Mouse (Mus musculus): ENCODE data around the gene Wnt3. TPM values are rescaled to one million over a fixed set of nuclear protein-coding genes. Genes with fewer than 3 reads are reported as not detected.

Wnt3 gene
- polyA plus RNA-seq, 1 experiment: 10.4 TPM

DNA sequence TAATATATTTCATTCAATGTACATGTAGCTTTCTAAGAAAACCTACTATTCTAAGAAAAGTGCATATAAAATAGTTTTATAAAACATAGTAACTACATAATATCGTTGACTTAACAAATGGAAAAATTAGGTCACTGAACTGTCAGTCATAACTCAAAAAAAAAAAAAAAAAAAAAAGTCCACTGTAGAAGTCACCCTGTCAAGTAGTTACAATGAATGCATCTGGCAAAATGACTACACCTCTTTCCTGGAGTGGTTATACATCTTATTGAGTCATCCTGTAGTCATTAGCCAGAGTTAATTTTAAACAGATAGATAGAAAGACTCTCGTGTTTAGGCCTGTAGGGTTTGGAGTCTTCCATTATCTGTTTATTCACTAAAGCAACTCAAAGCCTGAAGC, 65.0 kb downstream of the Wnt3 start:
- Histone ChIP-seq H3K9ac (ENCODE audit: low read depth, poor library complexity, severe bottlenecking) (no peak overlapping the region), H3K27ac (ENCODE audit: insufficient read depth, low read length) (no peak overlapping the region), H3K36me3 (ENCODE audit: control insufficient read depth, insufficient read depth, low read length, poor library complexity, severe bottlenecking) (no peaks in the 10 kb centered on the region; the same call in 1 of the 2 replicates), H3K4me3 (ENCODE audit: low read depth, low read length) (no peak overlapping the region), H3K27me3 (ENCODE audit: control insufficient read depth, insufficient read depth, low read length, poor library complexity, severe bottlenecking) (no peaks in the 10 kb centered on the region), H3K4me1 (ENCODE audit: control insufficient read depth, insufficient read depth, low read length) (peaks cover 2% of the 10 kb centered on the region), H3K9me3 (replicated peaks; ENCODE audit: control insufficient read depth, insufficient read depth, low read length, poor library complexity, severe bottlenecking) (no peaks in the 10 kb centered on the region)
- TF ChIP-seq CTCF (IDR thresholded peaks at IDR 0.05; ENCODE audit: low read depth, low read length): no peak
- no peak for TF ChIP-seq POLR2A (IDR thresholded peaks at IDR 0.05; ENCODE audit: insufficient read depth, low read length)
- no peak for TF ChIP-seq EP300 (IDR thresholded peaks at IDR 0.05; ENCODE audit: insufficient read depth, low read depth, low read length)

GRCm38 (mm10) chr11:103840834-103841233, 66.9 kb downstream of the Wnt3 start:
- Histone ChIP-seq H3K27me3 (ENCODE audit: control insufficient read depth, insufficient read depth, low read length, poor library complexity, severe bottlenecking) (no peaks in the 10 kb centered on the region), H3K4me3 (ENCODE audit: low read depth, low read length) (no peak overlapping the region), H3K9ac (ENCODE audit: low read depth, poor library complexity, severe bottlenecking) (no peak overlapping the region), H3K4me1 (ENCODE audit: control insufficient read depth, insufficient read depth, low read length) (peaks cover 2% of the 10 kb centered on the region), H3K9me3 (replicated peaks; ENCODE audit: control insufficient read depth, insufficient read depth, low read length, poor library complexity, severe bottlenecking) (no peaks in the 10 kb centered on the region), H3K27ac (ENCODE audit: insufficient read depth, low read length) (no peak overlapping the region), H3K36me3 (ENCODE audit: control insufficient read depth, insufficient read depth, low read length, poor library complexity, severe bottlenecking) (no peaks in the 10 kb centered on the region; the same call in 1 of the 2 replicates)
- TF ChIP-seq POLR2A (IDR thresholded peaks at IDR 0.05; ENCODE audit: insufficient read depth, low read length) (no peak), CTCF (IDR thresholded peaks at IDR 0.05; ENCODE audit: low read depth, low read length) (no peak), EP300 (IDR thresholded peaks at IDR 0.05; ENCODE audit: insufficient read depth, low read depth, low read length) (no peak)

DNA sequence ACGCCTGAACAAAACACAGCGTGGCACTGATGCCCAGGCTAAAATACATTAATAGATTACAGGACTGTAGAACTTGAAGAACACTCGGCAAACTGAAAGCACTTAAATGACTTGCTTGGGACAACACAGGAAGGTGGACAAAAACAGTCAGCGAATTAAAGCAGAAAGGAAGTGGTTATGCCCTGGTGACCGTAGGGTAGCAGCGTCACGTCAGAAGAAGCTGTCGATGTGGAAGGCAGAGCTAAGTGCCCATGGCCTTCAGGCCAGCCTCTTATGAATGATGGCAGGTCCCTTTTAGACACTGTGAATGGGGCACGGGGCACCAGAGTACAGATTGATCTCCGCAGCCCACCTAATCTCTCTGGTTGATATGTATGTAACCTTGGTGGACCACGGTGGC, 74.3 kb downstream of the Wnt3 start:
- Histone ChIP-seq H3K9me3 (replicated peaks; ENCODE audit: control insufficient read depth, insufficient read depth, low read length, poor library complexity, severe bottlenecking) (no peaks in the 10 kb centered on the region), H3K27me3 (ENCODE audit: control insufficient read depth, insufficient read depth, low read length, poor library complexity, severe bottlenecking) (no peaks in the 10 kb centered on the region), H3K4me3 (ENCODE audit: low read depth, low read length) (no peak overlapping the region), H3K4me1 (ENCODE audit: control insufficient read depth, insufficient read depth, low read length) (no peaks in the 10 kb centered on the region), H3K9ac (ENCODE audit: low read depth, poor library complexity, severe bottlenecking) (no peak overlapping the region), H3K36me3 (ENCODE audit: control insufficient read depth, insufficient read depth, low read length, poor library complexity, severe bottlenecking) (0 out of 2 replicates have a peak, but pooled peaks cover 2% of the 10 kb centered on the region), H3K27ac (ENCODE audit: insufficient read depth, low read length) (no peak overlapping the region)
- TF ChIP-seq POLR2A (IDR thresholded peaks at IDR 0.05; ENCODE audit: insufficient read depth, low read length) (no peak), CTCF (IDR thresholded peaks at IDR 0.05; ENCODE audit: low read depth, low read length) (no peak), EP300 (IDR thresholded peaks at IDR 0.05; ENCODE audit: insufficient read depth, low read depth, low read length) (no peak)

DNA sequence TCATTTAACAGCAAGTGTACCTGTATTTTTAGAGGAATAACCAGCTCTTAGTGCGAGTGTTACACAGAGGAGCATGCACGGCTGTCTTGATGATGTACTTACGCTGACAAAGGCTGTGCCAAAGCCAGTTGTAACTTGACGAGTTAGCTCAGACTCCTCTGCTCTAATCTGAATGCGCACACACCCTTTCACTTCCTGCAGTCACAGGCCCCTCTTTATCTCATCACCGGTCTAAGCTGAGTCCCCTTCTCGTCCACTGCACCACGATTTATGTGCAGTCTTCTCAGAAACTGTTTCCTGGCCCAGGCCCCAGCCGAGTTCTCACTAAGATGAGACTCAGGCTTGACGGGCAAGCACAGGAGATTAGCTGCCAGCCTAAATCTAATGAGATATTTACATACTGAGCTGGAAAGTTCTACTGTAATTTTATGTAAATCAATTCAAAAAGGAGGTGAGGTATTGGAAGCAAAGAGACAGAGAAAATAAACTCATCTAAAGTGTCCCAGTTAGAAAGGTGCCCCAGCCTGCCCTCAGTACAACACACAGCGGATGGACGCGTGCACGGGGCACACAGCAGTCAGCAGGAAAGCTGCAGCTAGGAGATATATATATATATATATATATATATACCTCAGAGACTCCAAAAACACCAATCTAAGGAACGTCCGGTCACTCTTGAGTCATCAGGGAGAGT, 78.8 kb downstream of the Wnt3 start:
- no peaks in the 10 kb centered on the region for H3K9me3 ChIP-seq (replicated peaks; ENCODE audit: control insufficient read depth, insufficient read depth, low read length, poor library complexity, severe bottlenecking)
- no peaks in the 10 kb centered on the region for H3K27me3 ChIP-seq (ENCODE audit: control insufficient read depth, insufficient read depth, low read length, poor library complexity, severe bottlenecking)
- H3K36me3 ChIP-seq (ENCODE audit: control insufficient read depth, insufficient read depth, low read length, poor library complexity, severe bottlenecking): 0 out of 2 replicates have a peak, but pooled peaks cover 2% of the 10 kb centered on the region
- no peak overlapping the region for H3K9ac ChIP-seq (ENCODE audit: low read depth, poor library complexity, severe bottlenecking)
- no peak overlapping the region for H3K4me3 ChIP-seq (ENCODE audit: low read depth, low read length)
- no peaks in the 10 kb centered on the region for H3K4me1 ChIP-seq (ENCODE audit: control insufficient read depth, insufficient read depth, low read length)
- H3K27ac ChIP-seq (ENCODE audit: insufficient read depth, low read length): no peak overlapping the region
- TF ChIP-seq POLR2A (IDR thresholded peaks at IDR 0.05; ENCODE audit: insufficient read depth, low read length) (no peak), CTCF (IDR thresholded peaks at IDR 0.05; ENCODE audit: low read depth, low read length) (no peak), EP300 (IDR thresholded peaks at IDR 0.05; ENCODE audit: insufficient read depth, low read depth, low read length) (no peak)

DNA sequence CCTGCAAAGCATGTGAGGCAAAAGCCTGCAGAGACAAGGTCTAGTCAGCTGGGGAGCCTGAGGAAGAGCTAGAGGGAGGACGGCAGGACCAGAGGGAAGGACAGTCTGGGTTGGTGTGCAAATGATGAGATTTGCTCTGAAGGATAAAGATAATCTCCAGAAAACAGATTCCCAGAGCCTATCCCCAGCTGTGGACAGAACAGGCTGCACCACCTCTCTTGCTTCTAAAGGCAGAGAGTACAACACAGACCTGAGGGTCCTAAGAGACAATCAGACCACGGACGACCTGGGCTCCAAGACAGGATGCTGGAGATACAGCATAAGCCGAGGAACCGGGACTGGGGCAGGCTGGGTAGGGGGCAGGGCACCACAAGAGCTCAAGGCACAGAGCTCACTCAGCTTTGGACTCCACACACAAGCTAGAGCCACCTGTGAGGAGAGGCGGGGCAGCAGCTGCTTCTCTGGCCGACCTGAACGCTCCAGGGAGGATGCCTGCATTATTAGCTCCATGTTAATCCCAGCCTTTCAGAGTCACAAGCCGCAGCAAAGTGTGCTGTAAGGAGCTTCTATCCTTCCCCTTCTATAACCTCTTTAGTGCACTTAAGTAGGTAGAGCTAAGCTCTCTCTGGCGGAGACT, 79.5 kb downstream of the Wnt3 start:
- no peak overlapping the region for H3K9ac ChIP-seq (ENCODE audit: low read depth, poor library complexity, severe bottlenecking)
- no peak overlapping the region for H3K4me3 ChIP-seq (ENCODE audit: low read depth, low read length)
- H3K27me3 ChIP-seq (ENCODE audit: control insufficient read depth, insufficient read depth, low read length, poor library complexity, severe bottlenecking): no peaks in the 10 kb centered on the region
- no peak for TF ChIP-seq EP300 (IDR thresholded peaks at IDR 0.05; ENCODE audit: insufficient read depth, low read depth, low read length)
- TF ChIP-seq CTCF (IDR thresholded peaks at IDR 0.05; ENCODE audit: low read depth, low read length): no peak
- no peak for TF ChIP-seq POLR2A (IDR thresholded peaks at IDR 0.05; ENCODE audit: insufficient read depth, low read length)
- H3K4me1 ChIP-seq (ENCODE audit: control insufficient read depth, insufficient read depth, low read length): no peaks in the 10 kb centered on the region
- 0 out of 2 replicates have a peak, but pooled peaks cover 2% of the 10 kb centered on the region for H3K36me3 ChIP-seq (ENCODE audit: control insufficient read depth, insufficient read depth, low read length, poor library complexity, severe bottlenecking)
- no peaks in the 10 kb centered on the region for H3K9me3 ChIP-seq (replicated peaks; ENCODE audit: control insufficient read depth, insufficient read depth, low read length, poor library complexity, severe bottlenecking)
- no peak overlapping the region for H3K27ac ChIP-seq (ENCODE audit: insufficient read depth, low read length)

GRCm38 (mm10) chr11:103854294-103854693, 80.3 kb downstream of the Wnt3 start:
- Histone ChIP-seq H3K27ac (ENCODE audit: insufficient read depth, low read length) (no peak overlapping the region), H3K4me1 (ENCODE audit: control insufficient read depth, insufficient read depth, low read length) (no peaks in the 10 kb centered on the region), H3K9me3 (replicated peaks; ENCODE audit: control insufficient read depth, insufficient read depth, low read length, poor library complexity, severe bottlenecking) (no peaks in the 10 kb centered on the region), H3K36me3 (ENCODE audit: control insufficient read depth, insufficient read depth, low read length, poor library complexity, severe bottlenecking) (peaks cover 5% of the 10 kb centered on the region; the same call in 1 of the 2 replicates), H3K9ac (ENCODE audit: low read depth, poor library complexity, severe bottlenecking) (no peak overlapping the region), H3K4me3 (ENCODE audit: low read depth, low read length) (no peak overlapping the region), H3K27me3 (ENCODE audit: control insufficient read depth, insufficient read depth, low read length, poor library complexity, severe bottlenecking) (no peaks in the 10 kb centered on the region)
- TF ChIP-seq CTCF (IDR thresholded peaks at IDR 0.05; ENCODE audit: low read depth, low read length) (no peak), EP300 (IDR thresholded peaks at IDR 0.05; ENCODE audit: insufficient read depth, low read depth, low read length) (no peak), POLR2A (IDR thresholded peaks at IDR 0.05; ENCODE audit: insufficient read depth, low read length) (no peak)

All from ES-Bruce4 (cell line).